Mouse (Mus musculus) mesoderm, embryonic 11.5 days (tissue): ENCODE results near the gene Rsad1.

Experiments
- DNase-seq: peaks from one replicate; pipeline ENCODE4 v3.0.0-alpha.2; 2012; ENCODE audit warnings: low read depth, low spot score

Gene Rsad1

GRCm38 (mm10) chr11:94548041-94548784 is 842 bp downstream of the Rsad1 start:
- DNase-seq: peak; percentile 47

- no peak for DNase-seq
These were observed 1.8 kb downstream of the Rsad1 start for GRCm38 (mm10) chr11:94547271-94547670.

- DNase-seq: no peak
These were observed 2.7 kb downstream of the Rsad1 start for GRCm38 (mm10) chr11:94546381-94546780.

GRCm38 (mm10) chr11:94544422-94544821 is 4.6 kb downstream of the Rsad1 start:
- DNase-seq: no peak

- peak; percentile 63 for DNase-seq
These were observed 5.1 kb downstream of the Rsad1 start for GRCm38 (mm10) chr11:94543932-94544331.

- no peak for DNase-seq
These were observed 5.7 kb downstream of the Rsad1 start for GRCm38 (mm10) chr11:94543344-94543743.

GRCm38 (mm10) chr11:94542400-94542799 is 6.7 kb downstream of the Rsad1 start:
- no peak for DNase-seq

GRCm38 (mm10) chr11:94539761-94540160 is 9.3 kb downstream of the Rsad1 start:
- no peak for DNase-seq

- no peak for DNase-seq
These were observed 10.2 kb downstream of the Rsad1 start for GRCm38 (mm10) chr11:94538733-94539292.

- no peak for DNase-seq
These were observed 15.9 kb downstream of the Rsad1 start for GRCm38 (mm10) chr11:94533171-94533570.

- DNase-seq: no peak
These were observed 20.2 kb downstream of the Rsad1 start for GRCm38 (mm10) chr11:94528879-94529278.

- DNase-seq: peak; percentile 70
These were observed 22.7 kb downstream of the Rsad1 start for GRCm38 (mm10) chr11:94526171-94526879.

- DNase-seq: peak; percentile 86
These were observed 27.7 kb downstream of the Rsad1 start, which contains the start of gene Mycbpap for GRCm38 (mm10) chr11:94521219-94521843. Mycbpap (minus strand) TSS chr11:94521742.

- DNase-seq: no peak
These were observed 35.6 kb downstream of the Rsad1 start for GRCm38 (mm10) chr11:94513452-94513851.

- no peak for DNase-seq
These were observed 40.1 kb downstream of the Rsad1 start for GRCm38 (mm10) chr11:94508976-94509375.

GRCm38 (mm10) chr11:94501482-94501881 is 47.6 kb downstream of the Rsad1 start:
- DNase-seq: no peak

- no peak for DNase-seq
These were observed 48.7 kb downstream of the Rsad1 start for GRCm38 (mm10) chr11:94500362-94500761.

- DNase-seq: peak; percentile 46
These were observed 49.3 kb downstream of the Rsad1 start, which contains the start of gene Epn3 for GRCm38 (mm10) chr11:94499661-94500152. Epn3 (minus strand) TSS chr11:94499974.

GRCm38 (mm10) chr11:94499035-94499434 is 50.0 kb downstream of the Rsad1 start:
- no peak for DNase-seq

- no peak for DNase-seq
These were observed 50.7 kb downstream of the Rsad1 start for GRCm38 (mm10) chr11:94498093-94498996.

GRCm38 (mm10) chr11:94495415-94495814 is 53.6 kb downstream of the Rsad1 start:
- no peak for DNase-seq
